Mouse (Mus musculus) lung, postnatal 0 days (tissue): ENCODE data around the gene Gm20489. TPM values are rescaled to one million over a fixed set of nuclear protein-coding genes. Genes with fewer than 3 reads are reported as not detected.

Source experiments
- ATAC-seq: fragments of 200-750 bp; cut with Nextera tagmentation; 2 replicates; pipeline ENCODE4 v1.8.0; 2017; ENCODE audit warnings: moderate library complexity
- DNase-seq: peaks from one replicate; pipeline ENCODE4 v3.0.0-alpha.2; 2016; ENCODE audit warnings: low spot score
- H3K27ac ChIP-seq: fragments of 300-500 bp; sonication (generic); 2 replicates; pipeline ENCODE4 v1.5.1; 2014; ENCODE audit warnings: antibody characterized with exemption, mild to moderate bottlenecking, low read length, mixed read lengths
- H3K27me3 ChIP-seq: fragments of 300-500 bp; sonication (generic); replicated peaks from 2 replicates; pipeline ENCODE4 v1.6.1; 2014; ENCODE audit warnings: low read length, mixed read lengths; ENCODE audit not compliant: insufficient read depth
- H3K36me3 ChIP-seq: fragments of 300-500 bp; sonication (generic); 2 replicates; pipeline ENCODE4 v1.6.1; 2014; ENCODE audit warnings: low read length, mixed read lengths; ENCODE audit not compliant: insufficient read depth
- H3K4me1 ChIP-seq: fragments of 300-500 bp; sonication (generic); 2 replicates; pipeline ENCODE4 v1.6.1; 2014; ENCODE audit warnings: antibody characterized with exemption, low read depth, low read length, mixed read lengths; ENCODE audit not compliant: insufficient read depth
- H3K4me2 ChIP-seq: fragments of 300-500 bp; sonication (generic); replicated peaks from 2 replicates; pipeline ENCODE4 v1.6.1; 2014; ENCODE audit warnings: low read depth, mild to moderate bottlenecking, low read length, moderate library complexity, mixed read lengths
- H3K4me3 ChIP-seq: fragments of 300-500 bp; sonication (generic); 2 replicates; pipeline ENCODE4 v1.5.1; 2014; ENCODE audit warnings: low read depth, low read length
- H3K9ac ChIP-seq: fragments of 300-500 bp; sonication (generic); replicated peaks from 2 replicates; pipeline ENCODE4 v1.6.1; 2014; ENCODE audit warnings: low read depth, mild to moderate bottlenecking
- H3K9me3 ChIP-seq: fragments of 300-500 bp; sonication (generic); 2 replicates; pipeline ENCODE4 v1.6.1; 2016; ENCODE audit warnings: low read length, mixed read lengths
- CTCF ChIP-seq: IDR thresholded peaks from 2 replicates; pipeline ENCODE4 v1.5.1; 2016; ENCODE audit warnings: antibody characterized with exemption, mild to moderate bottlenecking
- EP300 ChIP-seq: IDR thresholded peaks from 2 replicates; pipeline ENCODE4 v1.6.1; 2016; ENCODE audit warnings: antibody characterized with exemption, mild to moderate bottlenecking, control low read depth
- WGBS: fragments of 180-500 bp; shearing (Covaris S2); extraction: QIAGEN DNeasy Blood & Tissue Kit; methylation state at CpG from one replicate; pipeline ENCODE4 v1.1.7; 2014; 5-methylcytosine and 5-hydroxymethylcytosine counted together
- polyA plus RNA-seq: library from polyadenylated mRNA; unstranded; fragments of >200 nt; fragmentation: Nextera tagmentation; extraction: Ambion mirVana; gene quantifications from 2 replicates; pipeline ENCODE4 v1.2.1, GENCODE M21; 2015

Gene Gm20489
- polyA plus RNA-seq, 1 experiment from 2014 or later = not detected

GRCm38 (mm10) chrX:101299473-101300426 lies 30.9 kb upstream of the Gm20489 start:
- no peaks in the 10 kb centered on the region for H3K27me3 ChIP-seq
- H3K4me2 ChIP-seq = peak overlapping the region; percentile 37
- no peak for ATAC-seq
- TF ChIP-seq CTCF (no peak), EP300 (no peak)
- no peak overlapping the region for H3K27ac ChIP-seq
- no peak overlapping the region for H3K4me3 ChIP-seq
- H3K36me3 ChIP-seq = no peaks in the 10 kb centered on the region
- 19% methylated on average over 10 of the region's 13 CpGs for WGBS
- H3K4me1 ChIP-seq = no peaks in the 10 kb centered on the region
- H3K9ac ChIP-seq = no peak overlapping the region
- DNase-seq = no peak
- no peaks in the 10 kb centered on the region for H3K9me3 ChIP-seq

- no peak within 1 kb of the TSS for H3K4me3 ChIP-seq
- no peaks in the 10 kb centered on the region for H3K36me3 ChIP-seq
- peak within 1 kb of the TSS; percentile 37 for H3K4me2 ChIP-seq
- H3K9ac ChIP-seq = no peak within 1 kb of the TSS
- TF ChIP-seq EP300 (no peak), CTCF (no peak)
- no peak for DNase-seq
- H3K4me1 ChIP-seq = no peaks in the 10 kb centered on the region
- H3K27me3 ChIP-seq = no peaks in the 10 kb centered on the region
- H3K9me3 ChIP-seq = no peaks in the 10 kb centered on the region
- ATAC-seq = no peak
- no peak within 1 kb of the TSS for H3K27ac ChIP-seq
- WGBS = 12% methylated on average over 15 of the region's 24 CpGs
Measured at GRCm38 (mm10) chrX:101299055-101299454, 30.2 kb upstream of the Gm20489 start, which contains the start of gene Nlgn3. TSS of gene Nlgn3 (plus strand) at chrX:101299168.

DNA sequence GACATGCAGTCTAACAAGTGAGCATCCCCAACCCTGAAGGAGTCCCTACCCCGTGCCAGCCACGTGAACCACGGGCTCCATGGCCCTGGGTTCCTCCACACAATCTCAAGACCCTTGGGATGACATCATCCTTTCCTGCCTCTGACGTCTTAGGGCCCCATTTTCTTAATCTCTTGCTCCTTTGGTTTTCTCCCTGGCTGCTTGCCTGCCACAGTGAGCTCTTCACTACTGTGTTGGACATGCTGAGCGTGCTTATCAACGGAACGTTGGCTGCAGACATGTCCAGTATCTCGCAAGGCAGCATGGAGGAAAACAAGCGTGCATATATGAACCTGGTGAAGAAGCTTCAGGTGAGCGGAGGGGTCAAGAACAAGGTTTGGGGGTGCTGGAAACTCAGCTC lies 21.3 kb upstream of the Gm20489 start:
- no peak for TF ChIP-seq EP300
- TF ChIP-seq CTCF = no peak
- no peaks in the 10 kb centered on the region for H3K27me3 ChIP-seq
- DNase-seq = no peak
- H3K4me2 ChIP-seq = no peak overlapping the region
- H3K36me3 ChIP-seq = peaks cover 4% of the 10 kb centered on the region
- ATAC-seq = no peak
- no peak overlapping the region for H3K4me3 ChIP-seq
- no peak overlapping the region for H3K27ac ChIP-seq
- no peaks in the 10 kb centered on the region for H3K4me1 ChIP-seq
- 83% methylated on average over 10 of the region's 10 CpGs for WGBS
- H3K9me3 ChIP-seq = no peaks in the 10 kb centered on the region
- no peak overlapping the region for H3K9ac ChIP-seq

GRCm38 (mm10) chrX:101289037-101289436 lies 20.2 kb upstream of the Gm20489 start:
- no peak overlapping the region for H3K4me2 ChIP-seq
- no peak overlapping the region for H3K27ac ChIP-seq
- no peak overlapping the region for H3K9ac ChIP-seq
- WGBS = 82% methylated on average over 7 of the region's 7 CpGs
- H3K36me3 ChIP-seq = peaks cover 4% of the 10 kb centered on the region
- TF ChIP-seq CTCF = no peak
- TF ChIP-seq EP300 = no peak
- no peaks in the 10 kb centered on the region for H3K4me1 ChIP-seq
- H3K9me3 ChIP-seq = no peaks in the 10 kb centered on the region
- no peak for ATAC-seq
- no peak overlapping the region for H3K4me3 ChIP-seq
- DNase-seq = no peak
- H3K27me3 ChIP-seq = no peaks in the 10 kb centered on the region

DNA sequence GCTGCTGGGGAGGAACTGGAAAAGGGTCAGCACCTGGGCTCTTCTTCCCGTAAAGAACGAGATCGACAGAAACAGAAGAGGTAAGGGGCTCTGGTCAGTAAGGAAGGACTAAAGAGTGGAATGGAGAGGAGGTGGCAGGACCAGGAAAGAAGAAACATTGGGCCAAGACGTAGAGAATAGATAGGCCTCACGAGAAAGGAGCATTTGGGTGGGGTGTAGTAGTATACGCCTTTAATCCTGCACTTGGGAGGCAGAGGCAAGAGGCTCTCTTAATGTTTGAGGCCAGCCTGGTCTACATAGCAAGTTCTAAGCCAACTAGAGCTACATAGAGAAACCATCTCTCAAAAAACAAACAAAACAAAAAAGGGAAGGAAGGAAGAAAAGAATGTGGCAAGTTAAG lies 19.6 kb upstream of the Gm20489 start:
- H3K36me3 ChIP-seq = peaks cover 4% of the 10 kb centered on the region
- H3K4me2 ChIP-seq = no peak overlapping the region
- no peaks in the 10 kb centered on the region for H3K4me1 ChIP-seq
- H3K9me3 ChIP-seq = no peaks in the 10 kb centered on the region
- no peak overlapping the region for H3K9ac ChIP-seq
- no peak for TF ChIP-seq EP300
- no peak for TF ChIP-seq CTCF
- DNase-seq (no peak), ATAC-seq (no peak)
- no peak overlapping the region for H3K4me3 ChIP-seq
- 90% methylated on average over 6 of the region's 6 CpGs for WGBS
- no peaks in the 10 kb centered on the region for H3K27me3 ChIP-seq
- H3K27ac ChIP-seq = no peak overlapping the region

- no peaks in the 10 kb centered on the region for H3K4me1 ChIP-seq
- 79% methylated on average over 3 of the region's 3 CpGs for whole genome bisulfite sequencing
- no peak for DNase-seq
- no peak overlapping the region for H3K27ac ChIP-seq
- ATAC-seq = no peak; the same call in 1 of the 2 replicates
- H3K4me3 ChIP-seq = no peak overlapping the region
- H3K4me2 ChIP-seq = no peak overlapping the region
- no peak overlapping the region for H3K9ac ChIP-seq
- H3K36me3 ChIP-seq = peaks cover 4% of the 10 kb centered on the region
- H3K9me3 ChIP-seq = no peaks in the 10 kb centered on the region
- TF ChIP-seq CTCF (no peak), EP300 (no peak)
- H3K27me3 ChIP-seq = no peaks in the 10 kb centered on the region
Measured at GRCm38 (mm10) chrX:101287543-101287942, 18.7 kb upstream of the Gm20489 start.
